Mouse (Mus musculus) megakaryocyte progenitor cell, adult 5-6 weeks (primary cell): ENCODE measurements around the gene 4930544D05Rik. TPM values are rescaled to one million over a fixed set of nuclear protein-coding genes. Genes with fewer than 3 reads are reported as not detected.

Experiments used
- ATAC-seq: replicated peaks from 2 replicates; pipeline ENCODE4 v1.8.0; 2016; ENCODE audit warnings: mild to moderate bottlenecking, moderate TSS enrichment, inconsistent platforms; ENCODE audit not compliant: poor library complexity
- total RNA-seq, 2 experiments: library from RNA; stranded (forward) in 1 of 2; stranded (reverse) in 1 of 2; fragments of 157-497, 149-512 nt in 1 of 2; fragments of 200-1000 nt in 1 of 2; gene quantifications; 2 replicates each; pipeline versions ENCODE4 v1.2.3 to v1.2.4; 2015 to 2017

The 4930544D05Rik gene
- not detected in 2 replicates for total RNA-seq (2015)
- total RNA-seq (2017) = not detected in 2 replicates

DNA sequence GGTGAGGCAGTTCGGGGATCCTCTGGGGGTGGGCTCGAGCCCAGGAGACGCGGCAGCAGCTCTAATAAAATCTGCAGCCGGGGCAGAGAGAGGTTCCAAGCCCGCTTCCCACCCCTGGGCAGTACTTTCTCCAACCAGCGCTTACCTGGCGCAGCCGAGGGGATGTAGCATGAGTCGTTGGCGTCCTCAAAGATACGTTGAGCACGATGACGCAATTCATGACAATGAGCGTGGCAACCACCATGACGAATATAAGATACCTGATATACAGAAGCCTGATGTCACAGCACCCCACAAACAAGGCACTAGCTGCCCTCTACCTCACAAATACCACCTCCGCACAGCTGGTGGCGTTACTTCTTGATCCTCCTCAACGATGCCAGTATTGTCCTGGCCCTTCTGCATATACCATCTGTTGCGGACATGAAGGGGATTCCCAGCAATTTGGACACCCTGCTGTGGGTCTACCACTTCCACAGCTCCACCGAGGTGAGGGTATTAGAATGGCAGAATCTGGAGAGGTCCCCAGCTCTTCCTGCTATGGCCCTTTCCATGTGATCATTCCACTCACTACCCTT lies at the start of gene 4930544D05Rik:
Gene 4930544D05Rik (plus strand): TSS at position 333 of the 578 bp plus-strand sequence.
- ATAC-seq = peak; percentile 49

DNA sequence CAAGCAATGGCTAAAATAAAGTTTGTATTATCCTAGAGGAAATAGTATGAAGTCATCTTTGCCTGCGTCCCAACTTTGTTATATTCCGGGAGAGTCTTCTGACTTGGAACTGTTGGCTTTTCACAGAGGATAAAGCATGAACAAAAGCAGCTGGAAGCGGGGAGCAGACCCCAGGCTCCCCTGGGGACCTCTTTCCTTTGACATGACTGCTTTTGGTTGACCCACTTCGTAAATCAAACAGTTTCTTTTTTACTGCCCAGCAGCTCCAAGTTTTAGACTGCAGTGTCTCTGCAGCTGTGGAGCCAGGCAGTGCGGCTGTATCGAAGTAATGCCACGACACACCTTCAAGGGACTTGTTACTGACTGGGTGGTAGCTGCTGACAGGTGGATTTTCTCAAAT lies 49.1 kb upstream of the 4930544D05Rik start:
- ATAC-seq = no peak

GRCm38 (mm10) chr11:70570614-70571013 lies 45.0 kb upstream of the 4930544D05Rik start:
- peak; percentile 94 for ATAC-seq

- no peak for ATAC-seq
Measured at GRCm38 (mm10) chr11:70571641-70572040, 44.0 kb upstream of the 4930544D05Rik start.

DNA sequence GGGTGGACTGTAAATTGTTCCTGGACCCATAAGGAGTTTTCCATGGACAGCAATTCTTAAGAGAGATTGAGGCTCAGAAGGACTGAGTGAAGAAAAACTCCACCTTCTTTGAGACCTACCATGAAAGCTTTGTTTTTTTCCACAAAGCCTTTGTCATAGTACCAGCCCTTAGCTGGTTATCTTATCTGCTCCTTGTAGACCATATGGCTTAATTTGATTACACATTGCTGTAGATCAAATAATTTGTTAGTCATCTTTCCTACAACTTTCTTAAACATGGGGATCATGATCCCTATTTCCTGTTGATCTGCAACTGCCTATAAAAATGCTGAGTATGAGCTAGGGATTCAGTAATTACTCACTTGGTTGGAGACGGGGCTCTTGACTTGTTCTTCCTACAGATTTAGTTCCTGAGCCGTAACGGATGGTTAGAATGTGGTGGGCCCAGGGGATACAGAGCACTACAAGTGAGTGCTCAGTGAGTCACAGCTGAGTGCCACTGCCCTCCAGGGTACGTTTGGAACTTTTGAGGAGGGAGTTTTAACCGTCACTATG lies 43.2 kb upstream of the 4930544D05Rik start:
- 0 out of 2 replicates have a peak, but pooled peaks have one; percentile 34 for ATAC-seq

GRCm38 (mm10) chr11:70573872-70574271 lies 41.8 kb upstream of the 4930544D05Rik start:
- no peak for ATAC-seq

GRCm38 (mm10) chr11:70577201-70577600 lies 38.4 kb upstream of the 4930544D05Rik start:
- ATAC-seq = no peak

- no peak for ATAC-seq
Measured at GRCm38 (mm10) chr11:70578962-70579361, 36.7 kb upstream of the 4930544D05Rik start.

- ATAC-seq = no peak; the same call in 1 of the 2 replicates
Measured at GRCm38 (mm10) chr11:70579710-70580357, 35.8 kb upstream of the 4930544D05Rik start.

GRCm38 (mm10) chr11:70580358-70580720 lies 35.3 kb upstream of the 4930544D05Rik start:
- ATAC-seq = peak; percentile 33; the same call in 1 of the 2 replicates

DNA sequence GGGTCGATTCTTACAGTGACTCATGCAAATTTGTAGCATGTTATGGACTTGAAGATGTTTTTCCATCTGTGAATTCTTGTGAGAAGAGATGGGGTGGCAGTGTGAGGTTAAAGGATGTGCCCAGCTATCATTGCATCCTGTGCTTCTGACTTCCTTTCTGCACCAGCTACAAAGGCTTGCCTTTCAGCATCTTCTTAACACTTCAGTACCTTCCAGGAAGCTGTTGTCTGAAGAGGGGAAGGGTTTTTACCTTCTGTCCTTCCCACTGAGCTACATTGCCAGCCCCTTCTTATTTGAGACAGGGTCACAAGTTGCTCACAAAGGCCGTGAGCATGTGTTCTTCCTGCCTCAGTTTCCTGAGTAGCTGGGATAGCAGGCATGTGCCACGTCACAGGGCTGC lies 34.7 kb upstream of the 4930544D05Rik start:
- no peak for ATAC-seq

GRCm38 (mm10) chr11:70582196-70582595 lies 33.5 kb upstream of the 4930544D05Rik start:
- no peak for ATAC-seq

- ATAC-seq = peak; percentile 45; the same call in 1 of the 2 replicates
Measured at GRCm38 (mm10) chr11:70583022-70583714, 32.5 kb upstream of the 4930544D05Rik start.

GRCm38 (mm10) chr11:70583775-70584174 lies 31.9 kb upstream of the 4930544D05Rik start:
- no peak for ATAC-seq

- ATAC-seq = no peak
Measured at GRCm38 (mm10) chr11:70585457-70585856, 30.2 kb upstream of the 4930544D05Rik start.

DNA sequence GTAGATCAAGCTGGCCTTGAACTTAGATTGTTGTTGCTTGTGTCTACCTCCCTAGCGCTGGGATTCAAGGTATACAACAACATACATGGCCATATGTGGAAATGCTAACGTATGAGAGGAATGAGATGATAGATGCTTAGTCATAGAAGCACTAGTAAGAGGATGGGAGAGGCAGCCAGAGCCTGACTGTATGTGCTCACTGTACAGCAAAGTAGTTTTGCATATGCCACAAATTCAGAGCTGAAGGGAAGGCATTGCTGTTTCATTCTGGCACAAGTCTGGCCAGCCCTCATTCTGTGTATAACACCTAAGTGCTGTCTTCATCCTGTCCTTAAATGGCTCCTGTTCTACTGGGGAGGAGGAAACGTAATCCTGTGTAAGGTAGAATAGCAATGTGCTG lies 29.4 kb upstream of the 4930544D05Rik start:
- no peak for ATAC-seq

GRCm38 (mm10) chr11:70586954-70587353 lies 28.7 kb upstream of the 4930544D05Rik start:
- ATAC-seq = no peak

GRCm38 (mm10) chr11:70591733-70592132 lies 23.9 kb upstream of the 4930544D05Rik start:
- no peak for ATAC-seq

GRCm38 (mm10) chr11:70594253-70594989 lies 21.2 kb upstream of the 4930544D05Rik start:
- ATAC-seq = no peak

GRCm38 (mm10) chr11:70595638-70596037 lies 20.0 kb upstream of the 4930544D05Rik start:
- ATAC-seq = no peak

- ATAC-seq = no peak
Measured at GRCm38 (mm10) chr11:70596094-70596493, 19.6 kb upstream of the 4930544D05Rik start.
